Mouse (Mus musculus): ENCODE data around the gene Ltn1.
A peak's percentile ranks its signal among the peaks of the same experiment; 100 is the strongest.

Gene Ltn1

GRCm38 (mm10) chr16:87432033-87432814 lies at the start of gene Ltn1:
Ltn1 (minus strand) TSS chr16:87432612.
- DNase-seq (ENCODE audit: low spot score in 2 of 2), result peak; percentile 97 to 98

GRCm38 (mm10) chr16:87470579-87470978 lies 38.2 kb upstream of the Ltn1 start:
- DNase-seq (ENCODE audit: low spot score in 2 of 2), result no peak

- no peak for DNase-seq (ENCODE audit: low spot score in 2 of 2)
Observed at GRCm38 (mm10) chr16:87458752-87459151, 26.3 kb upstream of the Ltn1 start.

GRCm38 (mm10) chr16:87455180-87455611 lies 22.8 kb upstream of the Ltn1 start:
- no peak for DNase-seq (ENCODE audit: low spot score in 2 of 2)

GRCm38 (mm10) chr16:87454419-87455179 lies 22.2 kb upstream of the Ltn1 start, which contains the start of gene Usp16:
Usp16 (plus strand) TSS chr16:87454703.
- DNase-seq (ENCODE audit: low spot score in 2 of 2), result peak; percentile 88 to 93

GRCm38 (mm10) chr16:87453226-87453625 lies 20.8 kb upstream of the Ltn1 start:
- DNase-seq (ENCODE audit: low spot score in 2 of 2), result no peak

- no peak for DNase-seq (ENCODE audit: low spot score in 2 of 2)
Observed at GRCm38 (mm10) chr16:87445528-87445927, 13.1 kb upstream of the Ltn1 start.

GRCm38 (mm10) chr16:87445110-87445509 lies 12.7 kb upstream of the Ltn1 start:
- DNase-seq (ENCODE audit: low spot score in 2 of 2), result no peak

- no peak for DNase-seq (ENCODE audit: low spot score in 2 of 2)
Observed at GRCm38 (mm10) chr16:87444071-87444470, 11.7 kb upstream of the Ltn1 start.

- no peak for DNase-seq (ENCODE audit: low spot score in 2 of 2)
Observed at GRCm38 (mm10) chr16:87443245-87443644, 10.8 kb upstream of the Ltn1 start.

- DNase-seq (ENCODE audit: low spot score in 2 of 2), result no peak
Observed at GRCm38 (mm10) chr16:87442291-87442690, 9.9 kb upstream of the Ltn1 start.

- no peak for DNase-seq (ENCODE audit: low spot score in 2 of 2)
Observed at GRCm38 (mm10) chr16:87441089-87441488, 8.7 kb upstream of the Ltn1 start.

- peak; percentile 92 to 93 for DNase-seq (ENCODE audit: low spot score in 2 of 2)
Observed at GRCm38 (mm10) chr16:87440184-87440686, 7.8 kb upstream of the Ltn1 start, which contains the start of gene Rwdd2b. Rwdd2b (minus strand) TSS chr16:87440573.

- no peak for DNase-seq (ENCODE audit: low spot score in 2 of 2)
Observed at GRCm38 (mm10) chr16:87438697-87439096, 6.3 kb upstream of the Ltn1 start.

GRCm38 (mm10) chr16:87437096-87437495 lies 4.7 kb upstream of the Ltn1 start:
- no peak for DNase-seq (ENCODE audit: low spot score in 2 of 2)

GRCm38 (mm10) chr16:87435411-87436205 lies 3.2 kb upstream of the Ltn1 start:
- DNase-seq (ENCODE audit: low spot score in 2 of 2), result no peak

- no peak for DNase-seq (ENCODE audit: low spot score in 2 of 2)
Observed at GRCm38 (mm10) chr16:87434946-87435345, 2.5 kb upstream of the Ltn1 start.

GRCm38 (mm10) chr16:87434266-87434665 lies 1.9 kb upstream of the Ltn1 start:
- no peak for DNase-seq (ENCODE audit: low spot score in 2 of 2)

- no peak for DNase-seq (ENCODE audit: low spot score in 2 of 2)
Observed at GRCm38 (mm10) chr16:87427516-87427915, 4.9 kb downstream of the Ltn1 start.

- no peak for DNase-seq (ENCODE audit: low spot score in 2 of 2)
Observed at GRCm38 (mm10) chr16:87420662-87421061, 11.8 kb downstream of the Ltn1 start.

GRCm38 (mm10) chr16:87405001-87405400 lies 27.4 kb downstream of the Ltn1 start:
- no peak for DNase-seq (ENCODE audit: low spot score in 2 of 2)
